Mouse (Mus musculus) midbrain, embryonic 15.5 days (tissue): ENCODE data around the gene Mab21l1. TPM values are rescaled to one million over a fixed set of nuclear protein-coding genes. Genes with fewer than 3 reads are reported as not detected.

Experiments used
- ATAC-seq: fragments of 200-750 bp; cut with Nextera tagmentation; replicated peaks from 2 replicates; pipeline ENCODE4 v1.8.0; 2017; ENCODE audit warnings: moderate TSS enrichment
- H3K27ac ChIP-seq: fragments of 300-500 bp; sonication (generic); 2 replicates; pipeline ENCODE4 v1.5.1; 2015; ENCODE audit warnings: mild to moderate bottlenecking, inconsistent platforms
- H3K27me3 ChIP-seq: fragments of 300-500 bp; sonication (generic); replicated peaks from 2 replicates; pipeline ENCODE4 v1.6.1; 2015; ENCODE audit warnings: inconsistent platforms
- H3K36me3 ChIP-seq: fragments of 300-500 bp; sonication (generic); replicated peaks from 2 replicates; pipeline ENCODE4 v1.6.1; 2015; ENCODE audit warnings: inconsistent platforms
- H3K4me1 ChIP-seq: fragments of 300-500 bp; sonication (generic); 2 replicates; pipeline ENCODE4 v1.6.1; 2015; ENCODE audit warnings: inconsistent platforms
- H3K4me2 ChIP-seq: fragments of 300-500 bp; sonication (generic); 2 replicates; pipeline ENCODE4 v1.6.1; 2015; ENCODE audit warnings: inconsistent platforms, mild to moderate bottlenecking, moderate library complexity
- H3K4me3 ChIP-seq: fragments of 300-500 bp; sonication (generic); 2 replicates; pipeline ENCODE4 v1.5.1; 2015; ENCODE audit warnings: mild to moderate bottlenecking, inconsistent platforms
- H3K9ac ChIP-seq: fragments of 300-500 bp; sonication (generic); 2 replicates; pipeline ENCODE4 v1.6.1; 2015; ENCODE audit warnings: mild to moderate bottlenecking, inconsistent platforms
- H3K9me3 ChIP-seq: fragments of 300-500 bp; sonication (generic); 2 replicates; pipeline ENCODE4 v1.6.1; 2016; ENCODE audit warnings: inconsistent platforms
- WGBS: fragments of 180-500 bp; shearing (Covaris S2); methylation state at CpG from one replicate; pipeline ENCODE4 v1.1.7; 2015; ENCODE audit warnings: mixed read lengths; 5-methylcytosine and 5-hydroxymethylcytosine counted together
- polyA plus RNA-seq: library from polyadenylated mRNA; unstranded; fragments of >200 nt; fragmentation: Nextera tagmentation; extraction: Ambion mirVana; gene quantifications from 2 replicates; pipeline ENCODE4 v1.2.1, GENCODE M21; 2015

The Mab21l1 gene
- polyA plus RNA-seq, 1 experiment from 2014 or later, result 159 TPM

- H3K27me3 ChIP-seq, result no peaks in the 10 kb centered on the region
- no peaks in the 10 kb centered on the region for H3K9me3 ChIP-seq
- H3K4me1 ChIP-seq, result peaks cover 33% of the 10 kb centered on the region
- no peak overlapping the region; the same call in 1 of the 2 replicates for H3K4me2 ChIP-seq
- 0 out of 2 replicates have a peak, but pooled peaks have one; percentile 40 for ATAC-seq
- H3K9ac ChIP-seq, result no peak overlapping the region
- 34% methylated on average over 2 of the region's 2 CpGs for WGBS
- no peak overlapping the region for H3K4me3 ChIP-seq
- peak overlapping the region; percentile 79 for H3K27ac ChIP-seq
- no peaks in the 10 kb centered on the region for H3K36me3 ChIP-seq
These were observed 7.5 kb downstream of the Mab21l1 start for GRCm38 (mm10) chr3:55789856-55790255.

GRCm38 (mm10) chr3:55790609-55791008 is 8.3 kb downstream of the Mab21l1 start:
- ATAC-seq, result no peak
- peak overlapping the region; percentile 79; the same call in 1 of the 2 replicates for H3K27ac ChIP-seq
- 73% methylated on average over 4 of the region's 4 CpGs for WGBS

GRCm38 (mm10) chr3:55792251-55792650 is 9.9 kb downstream of the Mab21l1 start:
- H3K4me1 ChIP-seq, result peaks cover 33% of the 10 kb centered on the region
- no peaks in the 10 kb centered on the region for H3K9me3 ChIP-seq
- 74% methylated on average over 5 of the region's 5 CpGs for WGBS
- H3K27ac ChIP-seq, result no peak overlapping the region
- H3K9ac ChIP-seq, result no peak overlapping the region
- no peaks in the 10 kb centered on the region for H3K27me3 ChIP-seq
- H3K4me2 ChIP-seq, result no peak overlapping the region
- no peaks in the 10 kb centered on the region for H3K36me3 ChIP-seq
- H3K4me3 ChIP-seq, result no peak overlapping the region
- no peak for ATAC-seq

More at GRCm38 (mm10) chr3:55790609-55791008, 8.3 kb downstream of the Mab21l1 start:
- peaks cover 33% of the 10 kb centered on the region for H3K4me1 ChIP-seq
- H3K4me2 ChIP-seq, result no peak overlapping the region
- H3K27me3 ChIP-seq, result no peaks in the 10 kb centered on the region
- H3K36me3 ChIP-seq, result no peaks in the 10 kb centered on the region
- no peak overlapping the region for H3K9ac ChIP-seq
- no peaks in the 10 kb centered on the region for H3K9me3 ChIP-seq
- H3K4me3 ChIP-seq, result no peak overlapping the region

GRCm38 (mm10) chr3:55793842-55794575 is 11.7 kb downstream of the Mab21l1 start:
- WGBS, result 51% methylated on average over 7 of the region's 7 CpGs
- ATAC-seq, result no peak
- Histone ChIP-seq H3K27me3 (no peaks in the 10 kb centered on the region), H3K4me1 (peaks cover 24% of the 10 kb centered on the region), H3K4me3 (no peak overlapping the region), H3K36me3 (no peaks in the 10 kb centered on the region), H3K4me2 (no peak overlapping the region), H3K9ac (no peak overlapping the region), H3K9me3 (no peaks in the 10 kb centered on the region), H3K27ac (peak overlapping the region; percentile 50)

GRCm38 (mm10) chr3:55794768-55795167 is 12.5 kb downstream of the Mab21l1 start:
- ATAC-seq, result no peak
- Histone ChIP-seq H3K27ac (no peak overlapping the region), H3K4me2 (no peak overlapping the region), H3K4me1 (peaks cover 17% of the 10 kb centered on the region), H3K27me3 (no peaks in the 10 kb centered on the region), H3K9ac (no peak overlapping the region), H3K9me3 (no peaks in the 10 kb centered on the region), H3K4me3 (no peak overlapping the region), H3K36me3 (no peaks in the 10 kb centered on the region)
- 65% methylated on average over 2 of the region's 2 CpGs for WGBS

GRCm38 (mm10) chr3:55814993-55815625 is 32.8 kb downstream of the Mab21l1 start:
- 45% methylated on average over 5 of the region's 5 CpGs for WGBS
- Histone ChIP-seq H3K27ac (peak overlapping the region; percentile 68), H3K4me1 (peaks cover 22% of the 10 kb centered on the region), H3K9me3 (no peaks in the 10 kb centered on the region), H3K9ac (no peak overlapping the region), H3K4me3 (no peak overlapping the region), H3K27me3 (no peaks in the 10 kb centered on the region), H3K4me2 (no peak overlapping the region), H3K36me3 (no peaks in the 10 kb centered on the region)
- ATAC-seq, result peak; percentile 68

- H3K9me3 ChIP-seq, result no peaks in the 10 kb centered on the region
- H3K4me1 ChIP-seq, result peaks cover 25% of the 10 kb centered on the region
- H3K27me3 ChIP-seq, result no peaks in the 10 kb centered on the region
- whole genome bisulfite sequencing, result 51% methylated on average over 5 of the region's 5 CpGs
- no peak overlapping the region for H3K9ac ChIP-seq
- H3K4me3 ChIP-seq, result no peak overlapping the region
- H3K27ac ChIP-seq, result peak overlapping the region; percentile 67; the same call in 1 of the 2 replicates
- H3K36me3 ChIP-seq, result no peaks in the 10 kb centered on the region
- no peak overlapping the region for H3K4me2 ChIP-seq
- no peak for ATAC-seq
These were observed 33.8 kb downstream of the Mab21l1 start for GRCm38 (mm10) chr3:55816096-55816495.

GRCm38 (mm10) chr3:55816638-55817375 is 34.5 kb downstream of the Mab21l1 start:
- peak overlapping the region; percentile 67; the same call in 1 of the 2 replicates for H3K27ac ChIP-seq
- no peaks in the 10 kb centered on the region for H3K27me3 ChIP-seq
- 84% methylated on average over 6 of the region's 6 CpGs for whole genome bisulfite sequencing
- H3K9me3 ChIP-seq, result no peaks in the 10 kb centered on the region
- ATAC-seq, result no peak
- no peak overlapping the region for H3K4me2 ChIP-seq
- H3K9ac ChIP-seq, result no peak overlapping the region
- H3K4me1 ChIP-seq, result peaks cover 21% of the 10 kb centered on the region
- no peaks in the 10 kb centered on the region for H3K36me3 ChIP-seq
- H3K4me3 ChIP-seq, result no peak overlapping the region

- Histone ChIP-seq H3K4me3 (no peak overlapping the region), H3K9ac (no peak overlapping the region), H3K9me3 (no peaks in the 10 kb centered on the region), H3K4me1 (peaks cover 16% of the 10 kb centered on the region; the same call in 1 of the 2 replicates), H3K27me3 (no peaks in the 10 kb centered on the region), H3K4me2 (no peak overlapping the region), H3K36me3 (no peaks in the 10 kb centered on the region), H3K27ac (no peak overlapping the region)
- ATAC-seq, result no peak
- 92% methylated on average over 2 of the region's 2 CpGs for WGBS
These were observed 35.8 kb downstream of the Mab21l1 start for GRCm38 (mm10) chr3:55818082-55818481.

- no peak for ATAC-seq
- Histone ChIP-seq H3K27ac (no peak overlapping the region), H3K4me2 (no peak overlapping the region), H3K4me1 (peaks cover 16% of the 10 kb centered on the region; the same call in 1 of the 2 replicates), H3K27me3 (no peaks in the 10 kb centered on the region), H3K36me3 (no peaks in the 10 kb centered on the region), H3K9me3 (no peaks in the 10 kb centered on the region), H3K9ac (no peak overlapping the region), H3K4me3 (no peak overlapping the region)
These were observed 37.3 kb downstream of the Mab21l1 start for GRCm38 (mm10) chr3:55819598-55819997.

GRCm38 (mm10) chr3:55824864-55825263 is 42.6 kb downstream of the Mab21l1 start:
- peak overlapping the region; percentile 34; the same call in 1 of the 2 replicates for H3K27ac ChIP-seq
- H3K27me3 ChIP-seq, result no peaks in the 10 kb centered on the region
- WGBS, result 58% methylated on average over 3 of the region's 3 CpGs
- no peak overlapping the region for H3K9ac ChIP-seq
- H3K4me3 ChIP-seq, result no peak overlapping the region
- ATAC-seq, result no peak
- no peak overlapping the region for H3K4me2 ChIP-seq
- no peaks in the 10 kb centered on the region for H3K36me3 ChIP-seq
- no peaks in the 10 kb centered on the region for H3K9me3 ChIP-seq
- H3K4me1 ChIP-seq, result peaks cover 11% of the 10 kb centered on the region
